Mouse (Mus musculus): Measurements from ENCODE around the gene Gnpat.
"Not testable (repeated sequence)": the region's sequence is repeated elsewhere in the genome, so short reads cannot be mapped to it uniquely, and the experiment has no call there.

Gene Gnpat

GRCm38 (mm10) chr8:124842929-124843328, 19.9 kb upstream of the Gnpat start:
- not testable (repeated sequence) for DNase-seq (ENCODE audit: low spot score)

DNA sequence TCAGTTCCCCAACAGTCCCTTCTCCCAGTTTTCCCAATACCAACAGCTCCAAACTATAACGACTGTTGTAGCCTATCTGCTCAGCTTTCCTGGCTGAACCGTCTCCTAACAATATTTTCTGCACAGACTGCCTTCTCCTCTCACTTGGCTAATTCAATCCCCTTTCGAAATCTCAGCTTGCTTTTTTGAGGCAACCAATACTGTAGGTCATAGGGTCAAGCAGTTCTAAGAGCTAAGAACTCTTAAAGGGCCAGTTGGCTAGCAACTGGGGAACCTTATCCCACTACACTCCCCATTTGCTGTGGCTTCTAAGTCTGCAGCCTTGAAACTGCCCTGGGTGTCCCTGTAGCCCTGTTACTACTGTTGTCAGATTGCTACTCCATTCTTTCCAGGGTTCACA, 17.7 kb upstream of the Gnpat start:
- no peak for DNase-seq (ENCODE audit: low spot score)

DNA sequence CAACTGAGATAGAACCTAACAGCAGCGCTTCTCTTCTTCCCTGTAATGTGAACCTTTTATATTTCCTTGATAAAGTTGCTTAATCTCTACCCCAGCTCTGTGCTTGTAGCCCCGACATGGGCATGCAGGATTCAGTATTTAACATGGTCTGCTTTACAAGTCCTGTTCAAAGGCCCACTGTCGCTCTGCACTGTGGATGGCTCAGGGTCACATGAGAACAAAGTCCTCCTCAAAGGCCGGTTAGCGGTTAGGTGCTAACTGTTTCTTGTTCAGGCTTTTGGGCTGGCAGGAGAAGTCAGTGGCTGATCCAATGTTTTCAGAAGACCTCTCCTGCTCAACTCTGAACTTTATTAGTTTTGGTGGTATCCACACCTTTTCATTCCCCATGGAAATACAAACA, 17.3 kb upstream of the Gnpat start:
- no peak for DNase-seq (ENCODE audit: low spot score)

GRCm38 (mm10) chr8:124853511-124853910, 9.3 kb upstream of the Gnpat start:
- DNase-seq (ENCODE audit: low spot score) = no peak

- peak; percentile 30 for DNase-seq (ENCODE audit: low spot score)
These were observed 3.4 kb upstream of the Gnpat start for GRCm38 (mm10) chr8:124859466-124859865.

DNA sequence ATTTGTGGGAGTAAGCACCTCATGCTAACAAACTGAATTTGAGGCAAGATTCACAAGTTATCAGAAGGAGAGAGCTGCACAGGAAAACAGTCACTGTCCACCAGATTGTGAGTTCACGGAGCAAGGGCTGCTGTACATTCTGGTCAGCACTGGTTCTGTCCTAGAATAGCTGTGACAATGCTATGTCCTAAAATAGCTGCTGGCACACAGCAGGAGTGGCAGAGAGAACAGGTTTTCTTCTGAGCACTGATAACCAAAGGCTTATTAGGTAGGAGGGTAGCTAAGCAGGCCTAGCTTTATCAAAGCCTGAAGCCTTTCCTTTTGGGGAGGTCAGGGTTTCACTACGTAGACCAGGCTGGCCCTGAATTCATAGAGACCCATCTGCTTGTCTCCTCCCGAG, 2.6 kb upstream of the Gnpat start:
- DNase-seq (ENCODE audit: low spot score) = no peak

- DNase-seq (ENCODE audit: low spot score) = no peak
These were observed 387 bp downstream of the Gnpat start for GRCm38 (mm10) chr8:124863163-124863677.

DNA sequence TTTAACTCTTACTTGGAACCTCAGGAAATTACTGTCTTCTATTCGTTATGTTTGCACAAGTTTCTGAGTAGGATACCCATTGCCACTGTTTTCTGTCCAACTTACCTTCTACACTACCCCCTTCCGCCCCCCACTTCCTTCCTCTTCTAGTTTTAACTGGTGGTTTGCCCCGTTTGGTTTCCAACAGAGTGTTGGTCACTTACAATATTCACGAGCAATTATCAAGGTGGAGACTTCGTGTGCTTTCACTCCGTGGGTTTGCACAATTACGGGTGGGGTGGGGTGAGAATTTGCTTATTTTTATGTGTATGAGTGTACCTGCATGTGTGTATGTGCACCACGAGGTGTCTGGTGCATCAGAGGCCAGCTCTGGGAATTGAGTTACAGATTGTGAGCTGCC, 896 bp downstream of the Gnpat start:
- peak; percentile 3 for DNase-seq (ENCODE audit: low spot score)

DNA sequence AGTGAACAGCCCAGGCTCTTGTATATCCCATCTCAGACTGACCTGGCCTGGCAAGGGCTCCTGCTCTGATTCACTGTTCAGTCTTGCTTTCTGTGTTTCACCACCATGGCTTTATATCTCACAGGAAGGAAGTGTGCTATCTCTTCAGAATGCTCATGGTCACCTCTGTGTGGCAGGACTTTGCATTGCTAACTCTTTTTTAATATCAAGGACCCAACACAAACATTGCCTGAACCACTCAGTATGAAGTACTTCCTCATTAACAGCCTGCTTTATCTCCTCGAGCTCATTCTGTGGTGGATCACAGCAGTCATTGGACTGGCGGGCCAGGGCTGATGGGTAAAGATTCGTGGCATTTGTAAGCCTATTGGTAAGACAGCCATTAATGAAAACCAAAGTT, 3.8 kb downstream of the Gnpat start:
- DNase-seq (ENCODE audit: low spot score) = no peak

GRCm38 (mm10) chr8:124867126-124867525, 4.3 kb downstream of the Gnpat start:
- no peak for DNase-seq (ENCODE audit: low spot score)

- no peak for DNase-seq (ENCODE audit: low spot score)
These were observed 6.9 kb downstream of the Gnpat start for GRCm38 (mm10) chr8:124869708-124870107.

DNA sequence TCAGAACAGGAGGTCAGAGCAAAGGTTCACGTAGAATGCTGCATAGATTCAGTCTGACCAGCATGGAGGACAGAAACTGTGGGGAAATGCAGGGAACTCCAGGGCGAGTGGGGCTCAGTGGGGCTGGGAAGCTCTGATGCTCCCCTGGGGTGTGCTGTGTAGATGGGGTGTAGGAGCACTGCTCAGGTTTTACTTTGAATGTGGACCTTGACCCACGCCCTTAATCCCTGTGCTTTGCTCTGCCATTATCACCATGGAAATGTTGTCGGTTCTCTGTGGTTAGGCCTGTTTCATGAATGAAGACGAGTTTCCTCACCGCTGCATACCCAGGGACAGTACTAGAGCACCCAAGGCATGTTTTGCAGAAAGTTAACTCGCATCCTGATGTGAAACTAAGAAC, 8.6 kb downstream of the Gnpat start:
- no peak for DNase-seq (ENCODE audit: low spot score)

DNA sequence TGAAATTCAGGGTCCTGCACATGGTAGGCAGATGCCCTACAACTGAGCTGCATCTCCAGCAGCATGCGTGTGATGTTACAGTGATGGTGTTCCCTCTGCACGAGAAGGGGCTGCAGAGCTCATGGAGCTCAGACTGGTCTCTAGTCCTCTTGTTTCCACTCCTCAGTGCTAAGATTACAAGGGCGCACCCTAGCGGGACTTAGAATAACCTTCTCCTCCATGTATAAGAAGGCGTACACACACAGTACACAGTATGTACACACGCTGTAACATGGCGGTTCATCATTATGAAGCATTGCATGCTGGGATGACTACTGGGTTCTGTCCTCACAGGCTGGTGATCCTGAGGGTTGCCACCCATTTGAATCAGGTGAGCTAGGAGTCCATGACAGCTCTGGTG, 9.2 kb downstream of the Gnpat start:
- DNase-seq (ENCODE audit: low spot score) = no peak

GRCm38 (mm10) chr8:124872690-124873089, 9.9 kb downstream of the Gnpat start:
- DNase-seq (ENCODE audit: low spot score) = no peak

DNA sequence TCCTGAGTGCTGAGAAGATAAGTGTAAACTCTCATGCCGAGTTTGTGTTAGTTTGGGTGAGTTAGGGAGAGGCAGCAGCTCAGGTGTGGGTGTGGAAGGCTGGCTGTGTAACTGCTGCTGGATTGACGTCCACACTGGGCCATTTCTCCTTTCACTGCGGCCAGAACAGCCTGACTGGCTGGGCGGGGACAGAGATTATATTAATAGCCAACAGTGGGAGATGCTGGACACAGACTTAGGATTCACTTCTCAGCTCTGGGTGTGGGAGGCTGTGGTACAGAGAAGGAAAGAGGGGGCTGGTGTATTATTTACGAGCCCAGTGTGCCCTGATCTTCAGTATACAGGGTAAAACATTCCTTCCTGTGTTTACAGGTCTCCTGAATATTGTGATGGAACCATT, 15.3 kb downstream of the Gnpat start:
- no peak for DNase-seq (ENCODE audit: low spot score)

DNA sequence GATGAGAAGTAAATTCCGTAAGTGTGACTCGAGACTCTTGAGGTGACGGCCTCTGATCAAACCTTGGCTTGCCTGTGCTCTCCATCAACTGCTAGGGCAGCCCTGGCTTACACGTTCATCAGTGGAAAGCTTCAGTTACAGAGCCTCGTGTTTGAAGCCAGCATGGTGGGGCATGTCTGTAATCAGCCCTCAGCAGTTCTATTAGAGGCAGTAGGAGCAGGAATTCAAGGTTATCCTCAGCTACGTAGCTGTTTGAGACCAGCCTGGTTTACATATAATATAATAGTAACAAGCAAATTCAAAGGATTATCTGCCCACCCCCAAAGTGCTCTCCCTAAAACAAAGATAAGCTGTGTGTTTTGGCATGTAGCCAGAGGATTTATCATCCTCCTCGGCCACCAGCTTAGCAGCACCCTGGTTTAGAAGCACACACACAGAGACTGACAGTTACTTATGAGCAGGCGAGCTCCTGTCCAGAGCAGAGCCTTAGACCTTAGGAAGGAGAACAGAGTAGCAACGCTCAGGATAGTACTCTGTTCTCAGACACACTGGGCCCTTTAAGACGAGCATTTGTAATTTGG, 16.2 kb downstream of the Gnpat start:
- no peak for DNase-seq (ENCODE audit: low spot score)

- DNase-seq (ENCODE audit: low spot score) = no peak
These were observed 25.6 kb downstream of the Gnpat start for GRCm38 (mm10) chr8:124888385-124888784.

- DNase-seq (ENCODE audit: low spot score) = no peak
These were observed 29.8 kb downstream of the Gnpat start for GRCm38 (mm10) chr8:124892596-124892995.

GRCm38 (mm10) chr8:124896010-124896631, 33.3 kb downstream of the Gnpat start:
- no peak for DNase-seq (ENCODE audit: low spot score)

- DNase-seq (ENCODE audit: low spot score) = peak; percentile 84
These were observed 34.0 kb downstream of the Gnpat start for GRCm38 (mm10) chr8:124896632-124897385.

DNA sequence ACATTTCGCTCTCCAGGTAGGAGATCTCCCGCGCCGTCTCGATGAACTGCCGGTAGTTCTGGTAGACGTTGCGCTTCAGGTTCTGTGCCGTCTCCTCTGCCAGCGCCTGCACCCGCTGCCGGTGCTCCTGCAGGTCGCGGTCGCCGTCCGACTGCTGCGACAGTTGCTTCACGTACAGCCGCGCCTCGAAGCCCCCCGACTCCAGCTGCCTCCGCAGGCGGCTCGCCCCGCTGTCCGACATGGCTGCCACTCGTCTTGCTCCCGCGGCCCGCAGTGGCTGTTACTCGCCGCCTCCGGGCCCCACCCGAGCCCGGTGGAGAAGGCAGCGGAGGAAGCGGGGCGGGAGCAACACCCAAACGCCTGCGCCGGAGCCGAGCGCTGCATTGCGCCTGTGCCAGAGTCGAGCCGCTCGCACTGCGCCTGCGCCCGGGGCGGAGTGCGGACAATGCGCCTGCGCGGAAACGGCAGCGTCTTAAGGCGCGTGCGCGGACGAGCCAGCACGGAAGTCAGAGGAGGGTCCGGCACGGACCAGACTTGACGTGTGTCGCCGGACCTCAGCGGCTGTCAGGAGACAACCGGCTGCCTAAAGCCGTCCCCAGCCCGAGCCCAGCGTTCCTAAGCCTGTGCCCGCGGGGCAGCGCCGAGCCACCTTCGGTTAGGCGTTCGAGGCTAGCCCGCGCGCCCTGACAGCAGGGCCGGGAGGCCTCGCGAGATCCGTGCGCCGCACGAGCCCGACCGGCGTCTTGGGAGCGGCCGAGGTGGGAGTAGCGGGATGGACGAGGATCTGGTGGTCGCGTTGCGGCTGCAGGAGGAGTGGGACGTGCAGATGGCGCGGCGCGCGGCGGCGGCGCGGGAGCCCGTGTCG, 34.8 kb downstream of the Gnpat start, which contains the start of the genes Exoc8 and Sprtn:
Exoc8 (minus strand) TSS at position 320 of the 865 bp plus-strand sequence.
Sprtn (plus strand) TSS at position 501 of the 865 bp plus-strand sequence.
- peak; percentile 98 for DNase-seq (ENCODE audit: low spot score)
